Mouse (Mus musculus): ENCODE data around the gene Mtor.

DNA sequence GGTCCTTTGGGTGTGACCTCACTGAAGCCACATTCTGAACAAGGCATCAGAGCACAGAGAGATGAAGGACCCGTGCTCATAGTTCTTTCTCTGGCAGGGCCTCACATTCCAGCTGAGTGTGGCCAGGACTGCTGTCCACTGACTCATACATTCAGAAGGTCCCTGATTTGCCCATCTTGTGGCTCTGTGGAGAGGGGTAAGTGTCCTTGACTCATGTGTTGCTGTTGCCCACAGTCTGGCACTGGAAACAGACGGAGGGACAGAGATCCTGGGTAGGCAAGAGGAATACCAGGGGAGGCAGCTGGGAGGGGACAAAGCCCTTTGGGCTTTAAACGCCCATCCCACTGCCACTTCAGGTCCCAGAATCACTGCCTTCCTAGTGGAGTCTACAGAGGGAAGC is 13.3 kb upstream of the Mtor start:
- TF ChIP-seq GATA1 (IDR thresholded peaks at IDR 0.05; ENCODE audit: borderline replicate concordance, low read length) = no peak
- no peak for TF ChIP-seq FLI1 (IDR thresholded peaks at IDR 0.05; ENCODE audit: low read length)

Measured in megakaryocyte, embryonic 14.5 days (primary cell).